Mouse (Mus musculus) retina, adult 2 months (tissue): ENCODE data around the gene Rock2.

Source experiments
- DNase-seq: peaks from one replicate; pipeline ENCODE4 v3.0.0-alpha.2; 2012; ENCODE audit warnings: low read depth, low spot score

Rock2 gene

DNA sequence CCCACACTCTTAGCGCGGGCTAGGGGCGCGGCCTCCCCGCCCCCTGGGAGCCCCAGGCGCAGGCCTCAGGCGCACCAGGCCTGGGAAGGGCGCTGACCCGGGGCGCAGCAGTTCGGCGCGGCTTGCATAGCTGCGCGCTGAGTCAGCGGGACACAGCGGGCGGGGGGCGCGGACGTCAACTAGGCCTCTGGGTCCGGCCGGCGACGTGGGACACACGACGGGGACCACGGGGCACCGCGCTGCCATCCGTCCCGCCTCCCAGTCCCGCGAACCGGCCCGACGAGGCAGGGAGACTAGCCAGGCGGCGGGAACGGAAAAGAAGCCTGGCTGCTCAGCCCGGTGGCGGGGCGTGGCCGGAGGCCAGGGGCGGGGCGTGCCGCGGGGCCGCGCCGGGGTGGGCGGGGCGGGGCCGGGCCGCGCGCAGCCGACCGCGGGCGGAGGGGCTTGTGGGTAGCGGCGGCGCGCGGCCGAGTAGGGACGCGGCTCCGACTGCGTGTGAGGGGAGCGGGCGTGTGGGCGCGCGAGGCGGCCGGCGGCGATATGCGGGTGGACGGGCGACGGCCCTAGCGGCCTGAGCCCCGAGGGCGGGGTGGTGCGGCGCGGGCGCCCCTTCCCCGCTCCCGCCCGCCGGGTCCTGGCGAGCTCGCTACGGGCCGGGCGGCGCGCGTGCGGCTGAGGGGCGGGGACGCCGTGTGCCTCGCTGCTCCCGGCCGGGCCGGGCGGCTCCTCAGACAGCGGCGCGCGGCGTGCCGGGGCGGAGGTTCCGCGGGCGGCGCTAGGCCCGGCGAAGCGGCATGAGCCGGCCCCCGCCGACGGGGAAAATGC is at the start of gene Rock2:
Gene Rock2 (plus strand): TSS at position 500 of the 825 bp plus-strand sequence.
- DNase-seq: peak; percentile 67

DNA sequence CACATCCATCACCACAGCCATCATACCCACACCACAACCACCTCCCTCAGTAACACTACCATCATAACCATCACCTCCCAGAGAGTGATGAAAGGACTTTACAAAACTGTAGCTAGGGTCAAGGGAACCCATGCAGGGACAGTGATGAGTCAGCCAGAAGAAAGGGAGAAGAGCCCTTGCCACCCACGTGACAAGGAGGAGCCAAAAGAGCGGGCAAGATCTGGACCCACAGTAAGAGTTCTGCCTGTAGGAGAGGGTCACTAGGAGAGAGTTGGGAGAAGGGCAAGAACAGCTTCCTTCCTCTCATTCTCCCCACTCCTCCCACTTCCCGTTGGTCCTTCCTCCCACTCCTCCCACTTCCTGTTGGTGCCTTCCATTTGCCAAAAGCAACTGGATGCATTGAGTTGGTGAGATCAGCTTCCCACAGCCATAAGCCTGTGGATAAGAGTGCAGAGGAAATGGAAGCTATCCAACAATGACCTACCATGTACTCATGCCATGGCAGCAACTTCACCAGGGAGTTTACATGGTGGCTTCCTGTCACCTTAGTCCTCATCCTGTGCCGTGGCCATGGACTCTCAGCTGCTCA is 47.4 kb upstream of the Rock2 start:
- no peak for DNase-seq

DNA sequence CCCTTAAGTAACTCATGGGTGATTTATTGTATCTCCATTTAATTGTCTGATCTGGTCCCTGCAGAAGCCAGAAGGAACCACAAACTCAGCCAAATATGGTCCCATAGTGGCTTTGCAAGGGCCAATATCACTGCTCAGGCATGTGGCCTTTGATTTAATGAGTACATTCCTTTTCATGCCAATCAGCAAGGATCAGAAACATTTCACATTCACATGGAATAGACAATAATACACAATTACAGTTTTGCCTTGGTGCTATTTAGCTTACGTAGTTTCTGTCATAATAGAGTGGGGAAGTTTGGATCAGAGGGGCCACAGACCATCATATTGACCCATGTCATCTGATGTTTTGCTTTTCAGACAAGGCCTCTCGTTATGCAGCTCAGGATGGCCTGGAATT is 46.2 kb upstream of the Rock2 start:
- DNase-seq: no peak

DNA sequence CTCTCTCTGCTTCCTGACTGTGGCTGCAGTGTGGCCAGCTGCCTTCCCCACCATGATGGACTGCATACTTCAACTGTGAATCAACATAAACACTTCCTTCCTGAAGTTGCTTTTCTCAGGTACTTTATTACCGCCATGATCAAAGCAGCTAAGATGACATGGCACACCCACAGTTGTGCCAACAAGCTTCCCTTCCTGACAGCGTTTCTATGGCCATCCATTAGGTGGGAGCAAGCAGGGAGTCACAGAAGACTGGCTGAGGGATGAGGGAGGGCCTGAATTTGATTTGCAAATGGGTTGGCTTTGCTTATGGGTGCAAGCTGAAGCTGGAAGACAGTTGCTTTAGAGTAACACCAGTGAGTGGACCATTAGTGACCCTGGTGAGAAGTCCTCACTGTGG is 44.9 kb upstream of the Rock2 start:
- DNase-seq: no peak

- no peak for DNase-seq
Measured at GRCm38 (mm10) chr12:16850431-16851375, 44.0 kb upstream of the Rock2 start.

GRCm38 (mm10) chr12:16853431-16854165 is 41.1 kb upstream of the Rock2 start:
- DNase-seq: no peak

DNA sequence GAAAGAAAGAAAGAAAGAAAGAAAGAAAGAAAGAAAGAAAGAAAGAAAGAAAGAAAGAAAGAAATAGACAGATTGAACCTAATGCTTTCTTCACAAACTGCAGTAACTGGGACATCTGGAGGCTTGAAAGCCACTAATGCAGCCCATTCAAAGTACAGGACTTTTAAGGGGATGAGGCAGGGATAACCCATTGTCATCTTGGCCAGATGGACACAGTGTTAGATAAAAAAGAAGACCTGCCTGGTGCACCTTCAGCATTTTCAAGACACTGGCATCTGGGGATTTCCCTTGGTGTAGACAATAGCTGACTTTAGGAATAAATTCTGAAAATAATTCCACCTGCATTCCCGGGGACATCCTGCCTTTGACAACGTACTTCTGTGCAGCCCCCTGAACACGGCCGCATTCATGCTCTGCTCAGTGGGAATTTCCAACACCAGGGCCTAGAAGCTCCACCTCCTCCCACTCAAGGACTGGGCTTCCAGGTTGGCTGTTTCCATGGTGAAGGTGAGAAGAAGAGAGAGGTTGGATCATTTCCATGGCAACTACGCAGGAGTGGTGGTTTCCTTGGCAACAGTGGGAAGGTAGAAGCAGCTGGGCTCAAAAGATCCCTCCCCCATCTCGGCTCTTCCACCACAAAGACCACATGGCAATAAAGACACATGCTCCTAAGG is 38.9 kb upstream of the Rock2 start:
- no peak for DNase-seq

DNA sequence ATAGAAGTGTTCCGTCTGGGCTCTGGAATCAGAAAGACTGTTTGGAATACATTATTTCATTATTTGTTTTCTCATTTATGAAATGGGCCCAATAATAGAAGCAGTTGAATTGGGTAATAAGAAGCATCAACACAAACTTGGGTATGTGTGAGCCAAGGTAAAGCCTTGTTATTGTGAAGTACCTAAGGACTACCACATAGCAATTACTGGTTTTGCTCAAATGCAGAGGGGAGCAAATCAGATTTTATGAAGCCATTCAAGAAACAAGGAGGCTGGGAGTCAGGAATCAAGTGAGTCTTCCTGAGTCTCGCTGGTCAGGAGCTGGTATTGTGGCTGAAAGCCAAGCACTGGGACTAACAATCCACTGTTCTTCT is 38.4 kb upstream of the Rock2 start:
- no peak for DNase-seq

DNA sequence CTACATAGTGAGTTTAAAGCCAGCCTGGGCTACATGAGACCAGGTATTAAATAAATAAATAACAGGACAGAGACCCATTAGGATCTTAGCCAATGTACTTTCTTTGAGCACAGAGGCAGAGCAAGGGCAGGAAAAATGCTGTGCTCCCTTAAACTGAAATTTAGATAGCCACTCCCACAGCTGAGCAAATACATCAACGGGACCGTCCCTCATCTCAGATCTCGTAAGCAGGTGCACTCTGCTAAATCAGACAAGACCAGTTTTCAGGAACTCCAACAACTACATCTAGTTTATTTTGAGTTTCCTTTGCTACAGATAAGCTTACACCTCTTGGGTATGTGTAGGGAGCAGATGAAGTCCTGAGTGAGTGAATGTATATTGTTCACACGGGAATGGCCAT is 36.6 kb upstream of the Rock2 start:
- DNase-seq: no peak

DNA sequence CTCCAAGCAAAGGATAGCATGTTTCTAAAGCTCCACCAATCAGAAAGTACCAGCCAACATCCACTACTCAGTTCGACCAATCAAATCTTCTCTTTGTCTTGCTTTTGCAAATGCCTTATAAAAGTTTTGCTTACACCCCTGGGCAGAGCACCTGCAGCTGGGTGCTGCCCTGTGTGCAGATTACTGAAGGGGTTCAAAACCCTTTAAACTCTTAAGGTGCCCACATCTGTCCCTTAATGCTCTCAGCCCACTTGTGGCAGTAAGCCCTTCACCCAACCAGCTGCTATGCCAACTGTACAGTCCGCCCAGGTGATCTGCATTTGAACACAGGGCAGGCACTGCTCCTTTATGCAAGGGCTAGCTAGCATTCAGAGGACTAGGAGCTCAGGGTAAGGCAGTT is 34.9 kb upstream of the Rock2 start:
- DNase-seq: no peak

GRCm38 (mm10) chr12:16860533-16860932 is 34.2 kb upstream of the Rock2 start:
- no peak for DNase-seq

DNA sequence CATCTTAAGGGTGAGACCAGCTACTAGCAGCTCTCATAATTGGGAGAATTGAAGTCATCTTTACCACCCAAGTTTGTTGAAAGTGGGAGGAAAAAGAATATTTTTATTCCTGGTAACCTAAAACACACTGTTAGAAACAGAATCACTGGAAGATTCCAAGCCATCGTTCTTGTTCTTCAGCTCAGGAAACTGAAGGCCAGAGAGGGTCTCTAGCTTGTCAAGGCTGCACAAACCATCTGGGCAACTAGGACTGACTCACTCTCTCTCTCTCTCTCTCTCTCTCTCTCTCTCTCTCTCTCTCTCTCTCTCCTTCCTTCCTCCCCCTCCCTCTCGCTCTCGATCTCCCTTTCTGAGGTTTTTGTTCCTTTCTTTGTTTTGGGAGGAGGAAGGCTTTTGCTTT is 33.7 kb upstream of the Rock2 start:
- DNase-seq: no peak

GRCm38 (mm10) chr12:16864477-16864876 is 30.2 kb upstream of the Rock2 start:
- DNase-seq: no peak

DNA sequence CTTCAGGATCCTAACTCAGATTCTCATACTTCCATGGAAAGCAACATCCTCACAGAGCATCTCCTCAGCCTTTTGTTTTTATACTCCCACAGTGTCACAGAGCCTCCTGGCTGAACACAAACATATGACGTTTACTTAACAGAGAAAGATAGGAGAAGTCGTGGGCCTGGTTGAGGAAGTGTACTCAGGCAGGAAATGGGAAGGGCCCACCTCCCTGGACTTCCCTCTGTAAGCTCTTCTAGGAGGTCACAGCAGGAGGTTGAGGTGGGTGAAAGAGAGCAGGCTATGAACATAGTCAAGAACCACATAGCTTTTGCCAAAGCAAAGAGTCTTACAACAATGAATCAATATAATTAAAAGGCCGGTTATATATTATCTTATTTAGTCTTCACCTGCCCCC is 28.8 kb upstream of the Rock2 start:
- no peak for DNase-seq

DNA sequence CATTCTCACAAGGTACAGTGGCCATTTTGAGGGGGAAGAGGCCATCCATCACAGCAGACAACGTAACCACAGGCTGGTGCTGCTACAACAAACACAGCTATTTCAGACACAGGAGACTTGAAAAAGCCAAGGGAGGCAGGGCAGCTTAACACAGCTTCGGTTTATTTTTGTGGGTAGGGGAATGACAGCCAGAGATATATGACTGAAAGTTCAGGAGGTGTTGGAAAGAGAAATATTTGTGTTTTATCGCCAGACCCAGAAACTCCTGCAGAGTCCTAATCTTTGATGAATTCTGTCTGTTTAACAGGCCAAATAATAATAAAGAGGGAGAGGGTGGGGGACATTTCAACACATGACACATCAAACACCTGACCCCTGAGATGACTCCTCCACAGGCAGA is 28.2 kb upstream of the Rock2 start:
- no peak for DNase-seq

GRCm38 (mm10) chr12:16867306-16867705 is 27.4 kb upstream of the Rock2 start:
- DNase-seq: no peak

GRCm38 (mm10) chr12:16868618-16869017 is 26.1 kb upstream of the Rock2 start:
- DNase-seq: no peak

- no peak for DNase-seq
Measured at GRCm38 (mm10) chr12:16869091-16869778, 25.5 kb upstream of the Rock2 start.

GRCm38 (mm10) chr12:16869870-16870404 is 24.8 kb upstream of the Rock2 start:
- no peak for DNase-seq

DNA sequence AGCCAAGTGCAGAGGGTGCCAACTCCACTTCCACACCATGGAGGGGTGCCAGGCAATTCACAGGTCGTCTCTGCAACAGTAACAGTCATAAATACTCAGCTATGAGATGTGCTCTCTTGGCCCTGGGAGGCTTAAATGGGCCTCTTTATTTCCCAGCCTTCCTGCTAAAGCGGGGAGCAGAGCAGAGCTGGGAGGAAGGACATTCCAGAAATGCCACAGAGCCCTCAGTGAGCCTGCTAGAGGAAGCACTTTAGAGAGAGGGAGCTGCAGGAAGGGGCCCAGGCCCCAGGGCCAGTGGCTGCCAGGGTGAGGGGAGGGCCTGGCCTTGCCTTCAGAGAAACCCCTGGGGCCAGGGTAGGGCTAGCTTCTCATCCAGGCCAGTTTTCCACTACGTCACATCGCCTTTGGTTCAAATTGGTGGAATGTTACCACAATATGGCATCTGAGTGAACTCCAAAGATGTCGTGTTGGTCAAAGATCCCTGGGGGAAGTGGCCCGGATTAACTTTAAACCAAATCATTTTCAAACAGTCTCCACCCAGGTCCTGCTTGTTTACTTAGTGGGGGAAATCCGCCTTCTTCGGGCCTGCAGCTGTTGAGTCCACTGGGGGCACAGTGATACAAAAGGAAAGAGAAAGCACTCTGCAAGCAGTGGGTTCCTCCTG is 24.2 kb upstream of the Rock2 start:
- DNase-seq: no peak
